Mouse (Mus musculus) urinary bladder, postnatal 25 days (tissue): ENCODE results near the gene Ccn6.
"Not testable (repeated sequence)": the region's sequence is repeated elsewhere in the genome, so short reads cannot be mapped to it uniquely, and the experiment has no call there.

Source experiments
- DNase-seq: peaks from one replicate; pipeline ENCODE4 v3.0.0; 2022; ENCODE audit warnings: low spot score

Gene Ccn6

DNA sequence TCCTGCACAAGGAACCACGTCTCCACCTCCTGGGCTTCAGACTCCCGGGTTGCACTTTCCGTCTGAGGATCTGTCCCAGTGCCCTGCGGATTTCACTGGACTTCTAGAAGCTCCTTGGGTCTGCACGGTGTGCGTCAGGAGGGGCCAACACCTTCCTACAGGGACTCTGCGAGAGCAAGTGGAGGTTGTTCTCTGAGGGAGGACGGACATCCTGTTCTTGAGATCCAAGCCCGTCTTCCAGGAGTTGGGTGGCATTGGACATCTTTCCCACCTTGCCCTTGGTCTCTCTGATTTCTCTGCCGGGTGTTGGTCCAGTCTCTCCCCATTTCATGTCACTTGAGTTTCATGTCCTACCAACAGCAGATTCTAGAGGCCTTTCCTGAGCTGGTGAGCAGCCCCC lies at the start of gene Ccn6:
Gene Ccn6, minus strand, starts transcription at position 101 of the 400 bp plus-strand sequence.
- DNase-seq = no peak

DNA sequence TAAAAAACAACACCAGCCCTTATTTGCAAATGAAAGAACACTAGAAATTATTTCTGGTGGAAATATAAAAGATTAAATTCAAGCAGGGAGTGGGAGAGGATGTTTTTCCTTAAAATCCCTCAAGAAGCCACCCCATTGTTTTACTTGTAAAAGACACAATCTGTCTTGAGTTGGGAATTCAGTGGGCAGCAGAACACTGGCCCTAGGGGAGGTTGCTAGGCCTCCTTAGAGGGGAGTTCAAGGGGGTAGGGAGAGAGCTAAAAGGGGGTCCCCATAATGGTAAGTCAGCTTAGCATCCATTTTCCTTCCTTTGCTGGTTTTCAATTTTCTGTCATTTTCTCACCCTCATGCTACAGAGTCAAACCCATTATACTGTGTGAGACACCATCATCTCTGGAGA lies 46.4 kb upstream of the Ccn6 start:
- DNase-seq = no peak

DNA sequence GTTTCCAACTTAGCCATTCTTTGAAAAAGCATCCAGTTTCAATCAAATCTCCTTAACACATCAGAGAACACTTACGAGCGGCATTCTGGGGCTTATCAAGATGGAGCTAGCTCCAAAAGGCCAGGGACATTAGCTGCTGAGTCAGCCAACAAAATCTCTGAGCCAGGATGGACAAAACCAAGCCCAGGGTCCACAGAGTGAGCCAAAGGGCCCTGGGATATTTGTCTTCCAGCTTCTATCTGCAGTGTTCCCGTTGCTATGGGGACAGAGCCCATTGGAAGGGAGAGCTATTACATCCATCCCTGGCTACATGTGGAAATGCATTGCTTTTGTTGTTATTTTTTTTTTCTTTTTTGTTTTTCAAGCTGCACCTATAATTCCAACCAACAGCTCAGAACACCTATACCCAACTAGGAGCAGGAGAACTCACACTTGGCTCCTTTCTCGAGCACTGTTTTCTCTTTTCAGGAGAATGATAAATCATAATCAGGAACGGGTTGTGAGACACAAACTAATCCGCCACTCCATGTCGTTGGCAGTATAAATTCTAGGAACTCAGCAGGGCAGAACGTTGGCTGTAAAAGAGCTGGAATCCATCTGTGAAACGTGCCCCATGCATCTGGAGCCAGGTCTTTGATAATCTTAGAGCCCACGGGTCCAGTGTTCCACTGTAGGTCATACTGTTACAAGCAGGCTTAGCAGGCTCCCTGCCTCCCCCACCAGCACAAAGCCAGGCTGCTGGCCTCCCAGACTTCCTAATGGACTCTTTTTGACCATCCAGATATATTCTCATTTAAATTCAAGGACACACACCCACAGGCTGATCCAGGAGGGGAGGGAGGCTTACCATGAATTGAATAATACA lies 45.8 kb upstream of the Ccn6 start:
- no peak for DNase-seq

DNA sequence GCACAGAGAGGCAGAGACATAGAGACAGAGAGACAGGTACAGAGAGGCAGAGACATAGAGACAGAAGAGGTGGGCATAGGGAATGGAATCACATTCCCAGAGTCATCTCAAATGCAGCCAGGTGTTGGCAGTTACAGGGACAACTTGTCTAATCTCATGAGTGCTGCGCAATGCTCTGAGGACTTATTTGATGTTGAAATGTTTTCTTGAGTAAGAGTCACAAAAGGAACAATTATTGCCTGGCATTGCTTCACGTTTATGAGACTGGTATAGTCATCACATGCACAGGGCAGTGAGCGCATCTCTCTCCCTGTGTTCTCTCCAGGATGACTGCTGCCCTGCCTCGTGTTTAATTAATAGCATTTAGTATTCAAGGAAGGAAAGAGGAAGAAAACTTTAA lies 45.1 kb upstream of the Ccn6 start:
- no peak for DNase-seq

DNA sequence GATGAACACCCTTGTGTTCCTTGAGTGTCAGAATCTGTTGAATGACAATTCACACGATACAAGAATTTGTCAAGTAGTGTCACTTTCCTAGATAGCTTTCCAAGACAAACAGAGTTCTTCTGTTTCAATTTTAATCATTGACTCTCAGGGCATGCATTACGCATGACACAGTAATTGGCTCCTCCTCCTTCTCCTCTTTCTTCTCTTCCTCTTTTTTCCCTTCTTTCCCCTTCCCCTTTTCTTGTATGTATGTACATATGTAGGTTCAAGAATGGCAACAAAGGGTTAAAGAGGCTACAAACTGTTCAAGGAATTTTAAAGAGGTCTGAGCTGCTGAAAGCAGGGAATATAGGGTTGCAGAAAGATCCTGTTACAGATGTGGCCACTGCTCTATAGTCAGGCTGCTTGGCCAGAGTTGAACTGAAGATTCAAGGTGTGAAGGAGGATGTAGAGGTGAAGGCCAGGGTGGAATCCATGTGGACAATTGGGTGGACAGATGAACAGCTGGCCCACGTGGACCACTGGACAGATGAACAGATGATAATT lies 43.8 kb upstream of the Ccn6 start:
- no peak for DNase-seq

DNA sequence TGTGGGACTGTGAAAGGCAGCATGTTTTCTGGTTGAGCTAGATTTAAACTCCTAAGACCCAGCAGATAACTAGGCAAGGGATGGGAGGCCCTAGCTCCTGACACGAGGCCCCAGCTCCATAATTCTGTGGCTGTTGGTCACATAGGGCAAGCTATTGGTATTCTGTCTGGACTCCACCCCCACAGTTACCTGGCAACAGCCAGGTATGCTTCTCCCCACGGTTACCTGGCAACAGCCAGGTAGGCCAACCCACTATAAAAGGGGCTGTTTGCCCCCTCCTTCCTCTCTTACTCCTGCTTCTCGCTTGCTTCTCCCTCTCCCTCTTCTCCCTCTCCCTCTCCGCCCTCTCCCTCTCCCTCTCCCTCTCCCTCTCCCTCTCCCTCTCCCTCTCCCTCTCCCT lies 38.9 kb upstream of the Ccn6 start:
- no peak for DNase-seq

DNA sequence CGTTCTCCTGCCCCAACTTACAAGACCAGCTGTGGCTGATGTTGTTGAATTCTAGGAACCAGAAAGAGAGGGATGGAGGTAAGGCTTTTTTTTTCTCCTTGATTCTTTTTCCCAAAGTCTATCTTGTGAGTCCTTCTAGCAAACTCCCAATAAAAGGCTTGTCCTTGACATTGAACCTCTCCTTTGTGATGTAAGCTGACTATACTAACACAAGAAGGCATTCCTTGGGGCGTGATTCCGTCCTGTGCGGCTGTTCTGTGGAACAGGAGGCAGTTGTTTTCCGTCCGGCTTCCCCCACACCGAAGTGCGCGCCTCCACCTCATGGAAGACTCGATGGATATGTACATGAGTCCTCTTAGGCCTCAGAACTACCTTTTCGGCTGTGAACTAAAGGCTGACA lies 34.6 kb upstream of the Ccn6 start:
- not testable (repeated sequence) for DNase-seq

DNA sequence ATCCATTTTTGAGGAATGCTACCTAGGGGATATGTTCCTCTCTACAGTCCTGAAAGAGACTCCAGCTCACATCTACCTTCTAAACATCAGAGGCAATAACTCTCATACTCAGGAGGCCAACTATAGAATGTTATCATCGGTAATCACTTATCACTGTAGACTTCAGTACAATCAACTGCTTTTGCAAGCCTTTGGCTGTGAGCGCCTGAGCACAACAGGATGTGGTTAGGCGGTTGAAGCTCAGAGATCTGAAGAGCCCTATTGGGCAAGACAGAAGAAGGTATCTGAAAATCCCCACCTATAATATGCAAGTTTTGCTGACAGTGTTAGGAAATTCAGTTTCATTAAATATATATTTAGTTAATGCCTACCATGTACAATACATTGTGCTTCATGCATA lies 29.1 kb upstream of the Ccn6 start:
- no peak for DNase-seq

DNA sequence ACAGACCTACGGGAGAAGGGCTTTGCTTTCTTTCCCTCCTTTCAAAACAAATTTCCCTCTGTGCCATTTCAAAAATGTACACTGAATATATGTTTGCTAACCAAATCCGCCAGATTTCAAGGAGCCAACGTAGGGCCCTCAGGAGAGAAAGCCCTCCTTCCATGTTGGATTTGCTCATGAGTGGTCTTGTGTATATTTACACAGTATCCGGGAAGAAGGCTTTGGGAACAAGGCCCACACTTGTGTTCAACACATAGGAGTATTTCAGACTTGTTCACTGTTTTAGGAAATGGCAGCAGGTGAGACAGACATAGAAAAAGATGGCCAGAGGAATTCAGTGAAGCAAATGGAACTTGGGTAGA lies 21.9 kb upstream of the Ccn6 start:
- no peak for DNase-seq

DNA sequence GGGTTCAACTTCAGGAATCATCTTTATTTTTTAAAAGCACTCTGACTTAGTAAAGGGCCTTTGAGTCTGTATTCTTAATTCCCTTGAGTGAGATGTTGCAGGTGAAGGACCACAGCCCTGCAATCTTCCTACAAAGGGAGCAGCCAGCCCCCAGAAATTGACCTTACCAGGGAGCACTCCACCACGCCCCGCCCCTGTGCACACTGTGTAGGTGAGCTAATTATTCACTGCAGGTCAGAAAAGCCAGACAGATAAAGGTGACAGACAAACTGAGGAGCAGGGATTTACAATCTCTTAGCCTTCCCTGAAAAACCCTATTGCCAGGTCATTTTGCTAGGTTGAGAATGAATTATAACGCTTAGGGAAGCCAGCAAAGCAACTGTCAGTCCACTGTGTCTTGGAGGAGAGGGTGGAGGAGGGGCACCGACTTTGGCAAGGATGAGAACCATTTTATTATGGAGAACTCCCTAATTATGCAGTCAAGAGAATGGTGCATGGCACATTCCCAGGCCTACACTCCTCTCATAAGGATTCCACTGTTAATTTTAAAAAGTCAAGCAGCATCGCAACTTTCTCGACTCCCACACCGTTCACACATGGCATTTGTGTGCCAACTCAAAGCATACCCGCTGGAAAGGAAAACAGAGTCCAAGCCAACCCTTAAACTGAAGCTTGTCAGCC lies 21.4 kb upstream of the Ccn6 start:
- no peak for DNase-seq

DNA sequence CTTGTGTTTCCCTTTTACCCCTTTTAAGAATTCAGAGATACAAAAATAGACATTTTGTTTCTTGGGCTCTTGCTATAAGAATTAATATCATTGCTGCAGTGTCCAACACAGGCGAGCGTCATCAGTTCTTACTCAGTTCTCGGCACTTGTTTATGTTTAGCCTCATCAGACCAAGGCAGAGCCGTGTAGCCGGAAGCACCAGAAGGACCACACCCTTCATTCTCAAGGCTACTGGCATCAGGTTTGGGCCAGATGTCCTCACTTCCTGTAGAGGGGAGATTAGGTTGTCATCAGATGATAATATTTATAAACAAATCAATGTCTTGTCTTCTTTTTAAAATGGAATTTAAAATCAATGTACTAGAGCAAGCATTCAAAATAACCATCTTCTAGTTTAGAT lies 13.4 kb upstream of the Ccn6 start:
- DNase-seq = no peak

DNA sequence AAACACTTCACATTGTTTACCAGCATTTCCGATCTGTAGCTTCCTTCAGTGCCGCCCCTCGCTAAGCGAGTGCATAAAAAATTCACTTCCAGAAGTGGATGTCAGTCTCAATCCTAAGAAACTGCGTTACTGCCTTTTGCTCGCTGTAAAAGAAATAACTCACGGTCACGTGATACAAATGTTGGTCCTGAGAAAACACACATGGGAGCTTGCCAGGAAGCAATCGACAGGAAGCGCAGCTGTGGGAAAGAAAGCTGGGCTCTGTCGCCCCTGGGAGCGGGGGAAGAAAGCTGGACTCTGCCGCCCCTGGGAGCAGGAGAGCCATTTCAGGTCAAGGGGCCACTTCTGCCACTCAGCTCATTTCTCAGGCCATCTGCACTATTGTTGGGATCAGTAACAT lies 9.5 kb upstream of the Ccn6 start:
- DNase-seq = no peak

DNA sequence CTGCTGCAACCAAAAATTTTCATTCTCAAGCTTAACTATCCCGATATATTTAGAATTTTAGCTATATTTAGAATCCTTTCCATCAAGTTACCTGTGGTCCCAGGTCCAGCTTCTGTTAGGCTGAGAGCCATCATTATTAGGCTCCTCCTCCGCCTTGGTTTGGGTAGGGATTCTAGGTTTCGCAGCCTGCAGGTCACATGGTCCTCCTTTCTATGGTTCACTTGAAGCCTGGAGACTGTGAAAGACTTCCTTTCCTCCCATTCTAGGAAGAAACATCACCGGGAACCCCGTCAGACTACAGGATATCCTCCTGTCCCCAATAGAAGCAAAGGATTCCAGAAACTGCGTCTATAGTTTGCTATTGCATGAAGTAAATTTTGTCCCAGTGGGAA lies 8.9 kb upstream of the Ccn6 start:
- no peak for DNase-seq

DNA sequence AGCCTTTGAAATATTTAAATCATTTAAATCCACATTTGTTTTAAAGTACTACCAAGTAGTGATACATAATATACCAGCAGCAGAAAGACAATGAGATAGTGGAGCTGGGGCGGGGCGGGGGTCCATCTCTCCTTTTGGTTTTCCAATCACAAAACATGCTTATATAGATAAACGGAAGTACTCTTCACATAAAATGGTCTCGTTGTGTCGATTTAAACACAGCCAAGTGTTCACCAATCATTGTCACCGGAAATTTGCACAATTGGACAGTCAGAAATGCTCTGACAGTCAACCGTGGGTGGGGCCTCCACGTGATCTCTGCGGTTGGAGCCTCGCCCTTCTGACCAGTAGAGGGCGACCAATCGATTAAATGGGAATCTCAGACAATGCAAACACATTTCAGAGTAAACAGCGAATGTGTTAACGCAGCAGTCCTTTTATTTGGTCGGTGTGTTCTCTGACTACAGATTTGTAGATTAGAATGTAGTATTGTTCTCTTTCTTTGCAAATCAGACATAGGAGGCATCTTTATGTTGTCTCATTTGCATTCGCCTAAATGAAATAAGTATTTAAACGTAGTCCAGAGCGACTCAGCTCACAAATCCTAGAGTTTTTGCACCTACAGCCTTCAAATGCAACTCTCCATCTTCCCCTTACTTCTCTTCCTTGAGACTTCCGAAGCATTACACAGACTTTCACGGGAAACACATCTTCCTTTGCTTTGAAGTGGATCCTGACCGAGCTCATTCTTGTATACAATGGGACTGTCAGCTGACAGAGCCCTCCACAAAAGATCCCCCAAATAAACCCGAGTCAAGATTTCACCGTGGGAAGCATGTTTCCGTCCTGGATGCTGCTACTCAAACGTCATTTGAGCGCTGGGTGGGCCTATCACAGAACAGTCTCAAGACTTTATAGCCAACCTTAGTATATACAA lies 8.3 kb upstream of the Ccn6 start:
- DNase-seq = peak; percentile 71

DNA sequence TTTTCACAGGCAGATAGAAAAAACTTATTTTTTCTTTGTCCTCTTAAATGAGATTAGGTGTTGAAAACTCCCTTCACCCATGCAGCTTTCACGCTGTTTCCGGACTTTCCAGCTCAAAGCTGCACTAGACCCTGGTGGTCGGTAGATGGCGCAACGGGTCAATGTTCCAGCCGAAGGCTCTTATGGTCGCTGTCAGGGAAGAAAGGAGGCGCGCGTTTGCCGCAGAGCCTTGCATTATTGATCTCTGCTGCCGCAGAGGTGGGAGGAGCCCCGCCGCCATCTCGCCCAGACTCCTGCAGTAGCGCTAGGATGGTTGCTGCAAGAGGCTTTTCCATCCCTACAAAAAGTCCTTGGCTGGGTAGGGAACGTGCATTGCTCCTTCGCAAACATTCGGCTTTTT lies 7.5 kb upstream of the Ccn6 start:
- DNase-seq = peak; percentile 87

DNA sequence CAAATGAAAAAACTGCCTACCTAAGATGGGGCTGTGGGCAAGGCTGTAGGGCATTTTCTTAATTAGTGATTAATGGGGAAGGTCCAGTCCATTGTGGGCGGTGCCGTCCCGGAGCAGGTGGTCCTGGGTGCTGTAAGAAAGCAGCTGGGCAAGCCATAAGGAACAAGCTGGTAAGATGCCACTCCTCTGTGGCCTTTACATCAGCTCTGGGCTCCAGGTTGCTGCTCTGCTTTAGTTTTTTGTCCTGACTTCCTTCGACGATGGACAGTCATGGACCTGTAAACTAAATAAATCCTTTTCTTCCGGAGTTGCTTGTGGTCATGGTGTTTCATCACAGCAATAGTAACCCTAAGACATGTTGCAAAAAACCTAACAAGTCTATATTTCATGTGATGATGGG lies 7.1 kb upstream of the Ccn6 start:
- no peak for DNase-seq

DNA sequence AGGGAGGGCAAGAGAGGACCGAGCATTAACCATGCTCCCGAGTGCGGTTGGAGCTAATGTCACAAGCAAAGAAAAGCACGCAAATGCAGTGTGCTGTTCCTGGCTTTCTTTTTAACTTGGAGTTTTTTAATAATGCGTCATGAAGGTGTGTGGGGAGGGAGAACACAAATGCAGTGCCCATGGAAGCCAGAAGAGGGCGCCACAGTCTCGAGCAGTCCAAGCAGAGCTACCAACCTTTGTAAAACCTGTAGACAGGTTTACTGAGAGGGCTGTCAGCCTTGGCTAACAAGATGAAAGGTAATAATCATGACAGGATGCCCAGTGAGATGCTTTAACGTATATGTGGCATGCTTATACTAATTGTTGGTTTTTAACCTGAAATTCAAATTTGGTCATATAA lies 6.6 kb upstream of the Ccn6 start:
- peak; percentile 72 for DNase-seq

DNA sequence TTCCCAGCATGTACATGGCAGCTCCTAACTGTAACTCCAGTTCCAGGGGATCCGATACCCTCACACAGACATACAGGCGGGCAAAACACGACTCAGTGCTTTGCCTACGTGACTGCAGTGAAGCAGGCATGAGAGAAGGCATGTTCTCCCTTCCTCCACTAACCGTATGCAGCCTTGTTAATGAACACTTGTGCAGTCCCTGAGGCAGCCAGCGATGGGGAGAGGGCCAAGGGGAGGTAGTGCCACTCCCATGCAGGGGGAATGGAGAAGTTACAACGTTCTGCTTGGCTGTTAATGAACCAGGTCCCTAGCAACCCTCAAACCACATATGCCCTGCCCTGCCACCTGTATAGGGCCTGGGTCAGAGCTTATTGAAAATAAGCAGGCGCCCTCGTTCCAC lies 6.0 kb upstream of the Ccn6 start:
- no peak for DNase-seq

DNA sequence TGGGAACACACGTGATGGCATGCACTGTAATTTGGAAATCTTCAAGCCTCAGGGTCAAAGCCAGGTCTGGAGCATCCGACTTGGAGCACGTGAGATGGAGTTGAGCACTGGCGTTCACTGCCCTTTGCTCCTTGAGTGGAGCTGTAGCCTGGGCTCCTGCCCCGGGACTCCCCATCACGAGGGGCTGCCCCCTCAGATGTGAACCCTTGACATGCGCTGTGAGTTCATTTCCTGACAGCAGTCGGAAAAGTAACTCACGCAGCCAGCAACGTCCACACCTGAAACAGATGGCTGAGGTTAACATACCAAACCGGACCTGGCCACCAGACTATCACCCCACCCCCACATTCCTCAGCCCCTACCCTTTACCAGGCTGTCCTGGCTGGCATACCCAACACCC lies 4.0 kb upstream of the Ccn6 start:
- DNase-seq = no peak

DNA sequence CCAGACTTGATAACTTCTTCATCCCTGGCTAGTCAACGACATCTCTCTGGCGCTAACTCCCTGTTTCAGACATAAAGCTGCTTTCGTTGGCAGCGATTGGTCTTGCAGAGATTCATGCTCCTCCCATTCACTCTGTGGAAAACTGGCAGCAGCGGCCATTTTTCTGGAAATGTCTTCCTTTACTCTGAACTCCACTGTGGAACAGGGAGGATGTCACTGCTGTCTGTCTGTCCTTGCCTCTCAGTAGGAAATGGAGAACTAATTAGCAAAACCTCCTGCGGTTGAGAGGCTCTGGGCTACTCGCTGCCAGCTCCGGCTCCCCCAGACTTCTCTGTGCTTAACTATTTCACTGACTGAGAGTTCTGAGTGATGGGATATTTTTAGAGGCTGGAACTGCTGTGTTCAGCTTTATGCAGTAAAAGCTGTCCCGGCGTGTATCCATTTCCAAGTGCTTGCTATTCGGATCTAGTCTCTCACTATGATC lies 2.1 kb upstream of the Ccn6 start:
- no peak for DNase-seq

DNA sequence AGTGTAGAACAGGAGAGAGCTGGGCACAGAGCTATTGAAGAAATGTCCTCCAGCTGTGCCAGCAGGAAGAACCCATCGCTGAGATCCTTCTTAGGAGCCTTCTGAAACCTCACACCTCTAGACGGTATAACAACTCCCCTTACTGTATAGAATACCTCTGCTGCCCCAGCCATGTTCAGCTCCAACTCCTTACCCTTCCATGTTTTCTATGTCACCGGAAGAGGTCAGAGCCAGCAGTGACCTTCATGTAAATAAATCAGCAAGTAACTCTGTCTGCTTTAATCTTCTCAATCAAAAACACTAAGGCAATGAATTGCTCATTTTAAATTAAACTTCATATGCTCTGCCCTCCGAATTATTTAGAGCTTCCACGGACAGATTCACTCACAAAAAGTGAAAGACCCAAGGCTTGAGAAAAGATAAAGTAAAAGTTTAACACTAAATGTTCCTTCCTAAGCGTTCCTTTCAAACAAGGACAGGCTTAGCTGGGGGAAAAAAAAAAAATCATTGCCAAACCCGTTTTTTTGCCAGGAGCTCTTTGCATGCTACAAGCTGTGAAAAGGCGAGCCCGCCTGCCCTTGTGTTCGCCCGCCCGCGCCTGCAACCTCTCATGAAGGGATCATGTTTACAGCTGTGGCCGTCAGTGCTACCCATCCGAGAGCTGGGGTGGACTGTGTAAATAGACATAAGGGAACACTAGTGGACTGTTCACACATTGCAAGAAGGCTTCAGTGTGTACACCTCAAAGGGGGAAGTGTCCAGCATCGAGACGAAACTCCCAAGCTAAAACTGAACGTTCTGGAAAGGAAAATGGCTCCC lies 719 bp downstream of the Ccn6 start:
- no peak for DNase-seq
